In the genomic region with DNA sequence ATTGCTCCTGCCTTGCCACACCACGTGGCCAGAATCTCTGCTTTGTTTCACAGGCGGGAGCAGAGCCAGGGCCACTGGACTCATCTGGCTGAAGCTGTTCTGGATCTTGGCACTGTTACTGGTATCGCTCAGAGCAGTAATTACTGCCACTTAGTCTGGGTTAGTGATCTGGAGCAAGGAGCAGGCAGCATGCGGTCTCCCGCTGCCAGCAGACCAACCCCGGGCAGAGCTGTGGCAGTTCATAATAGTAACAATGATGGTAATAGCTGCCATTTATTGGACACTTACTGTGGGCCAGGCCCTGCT, we compare ENCODE assay signal across 9 mouse cellular contexts.
A peak's percentile ranks its signal among the peaks of the same experiment; 100 is the strongest.
DNase-seq lines count a peak whose midpoint lies in the region; ATAC-seq lines count a peak whose summit lies in the region.
"Had no signal": no experiment of that assay in that cellular context is flagged by ENCODE, and none has a peak within 500 bp of the region (broad histone marks: within the 10 kb centered on the region; RNA-seq: fewer than 3 reads in every experiment).

No protein-coding gene starts in this region.

- peak; percentile 57; the same call in 1 of the 2 replicates for ATAC-seq in hindbrain, embryonic 13.5 days (ENCODE audit: low FRiP score)
- ATAC-seq in hindbrain, embryonic 11.5 days (ENCODE audit: low FRiP score), result no peak

- no peak overlapping the region for H3K9ac ChIP-seq in hindbrain, embryonic 13.5 days
- no peak overlapping the region for H3K9ac ChIP-seq in hindbrain, embryonic 11.5 days (ENCODE audit: low read depth, low read length)
- H3K9ac ChIP-seq: neural tube, embryonic 12.5 days had no signal

- DNase-seq in hindbrain, embryonic 11.5 days (ENCODE audit: low spot score), result no peak
- peak; percentile 72 for DNase-seq in adrenal gland, postnatal 14 days
- peak; percentile 30 to 34 for DNase-seq in heart, postnatal 36 days
- peak; percentile 40 to 42 for DNase-seq in left cerebral cortex, postnatal 14 days (ENCODE audit: low spot score in 2 of 2)
- no peak for DNase-seq in cerebellum, postnatal 25 days
- no peak for DNase-seq in embryo, embryonic 10.5 days (ENCODE audit: low spot score)
- no peak for DNase-seq in cerebellum, adult 11-12 months

- intact Hi-C loops in heart, postnatal 36 days (cut with DNase I), result loop anchor here (10.0 kb wide), 1 partner anchor 180 kb away; no protein-coding TSS in a partner anchor
- intact Hi-C loops in left cerebral cortex, postnatal 14 days (cut with DNase I), result no loop called here

- no peak overlapping the region for H3K27ac ChIP-seq in hindbrain, embryonic 13.5 days
- no peak overlapping the region for H3K27ac ChIP-seq in hindbrain, embryonic 11.5 days (ENCODE audit: low read depth, low read length)
- H3K27ac ChIP-seq: neural tube, embryonic 12.5 days had no signal

- H3K36me3 ChIP-seq in hindbrain, embryonic 13.5 days, result no peaks in the 10 kb centered on the region
- H3K36me3 ChIP-seq in hindbrain, embryonic 11.5 days (ENCODE audit: control insufficient read depth, insufficient read depth, low read length), result no peaks in the 10 kb centered on the region
- H3K36me3 ChIP-seq: neural tube, embryonic 12.5 days had no signal

- H3K4me1 ChIP-seq in hindbrain, embryonic 13.5 days (replicated peaks), result peaks cover 10% of the 10 kb centered on the region; the same call in 1 of the 2 replicates
- H3K4me1 ChIP-seq in hindbrain, embryonic 11.5 days (replicated peaks; ENCODE audit: control insufficient read depth, insufficient read depth, low read length), result no peaks in the 10 kb centered on the region
- H3K4me1 ChIP-seq: neural tube, embryonic 12.5 days had no signal

- no peak overlapping the region for H3K4me3 ChIP-seq in hindbrain, embryonic 13.5 days
- H3K4me3 ChIP-seq in hindbrain, embryonic 11.5 days (ENCODE audit: low read depth, low read length), result no peak overlapping the region
- H3K4me3 ChIP-seq: neural tube, embryonic 12.5 days had no signal

- WGBS in hindbrain, embryonic 13.5 days, result 57% methylated on average over 6 of the region's 6 CpGs
- whole genome bisulfite sequencing in hindbrain, embryonic 11.5 days, result 71% methylated on average over 6 of the region's 6 CpGs

- H3K9me3 ChIP-seq in hindbrain, embryonic 13.5 days, result no peaks in the 10 kb centered on the region
- no peaks in the 10 kb centered on the region for H3K9me3 ChIP-seq in hindbrain, embryonic 11.5 days (ENCODE audit: control insufficient read depth, low read length)
- H3K9me3 ChIP-seq: neural tube, embryonic 12.5 days had no signal

- H3K4me2 ChIP-seq in hindbrain, embryonic 13.5 days, result no peak overlapping the region
- H3K4me2 ChIP-seq in hindbrain, embryonic 11.5 days (replicated peaks; ENCODE audit: low read depth, low read length), result no peak overlapping the region
- H3K4me2 ChIP-seq: neural tube, embryonic 12.5 days had no signal

- H3K27me3 ChIP-seq in hindbrain, embryonic 13.5 days, result peaks cover 19% of the 10 kb centered on the region; the same call in 1 of the 2 replicates
- H3K27me3 ChIP-seq in hindbrain, embryonic 11.5 days (ENCODE audit: control insufficient read depth, insufficient read depth, low read length), result no peaks in the 10 kb centered on the region

Comparison
In these comparisons a context has a peak if more than half of its experiments do, and no peak if none do; other contexts are left out.
1. DNase-seq: peak in adrenal gland, postnatal 14 days (single experiment), heart, postnatal 36 days (2 of 2) and left cerebral cortex, postnatal 14 days (2 of 2); none in hindbrain, embryonic 11.5 days (single experiment), cerebellum, postnatal 25 days (0 of 2), embryo, embryonic 10.5 days (single experiment) and cerebellum, adult 11-12 months (single experiment).